Mouse (Mus musculus) CD8-positive naive resting alpha-beta T cell, adult 2 months (primary cell): Measurements from ENCODE around the gene Gbgt1.

Experiments used
- DNase-seq, 2 experiments: peaks; one replicate each; pipeline ENCODE4 v3.0.0; 2022; ENCODE audit warnings: low read depth in 2 of 2, low spot score in 2 of 2

The Gbgt1 gene

GRCm38 (mm10) chr2:28527436-28528353, 31.0 kb downstream of the Gbgt1 start:
- DNase-seq = no peak

DNA sequence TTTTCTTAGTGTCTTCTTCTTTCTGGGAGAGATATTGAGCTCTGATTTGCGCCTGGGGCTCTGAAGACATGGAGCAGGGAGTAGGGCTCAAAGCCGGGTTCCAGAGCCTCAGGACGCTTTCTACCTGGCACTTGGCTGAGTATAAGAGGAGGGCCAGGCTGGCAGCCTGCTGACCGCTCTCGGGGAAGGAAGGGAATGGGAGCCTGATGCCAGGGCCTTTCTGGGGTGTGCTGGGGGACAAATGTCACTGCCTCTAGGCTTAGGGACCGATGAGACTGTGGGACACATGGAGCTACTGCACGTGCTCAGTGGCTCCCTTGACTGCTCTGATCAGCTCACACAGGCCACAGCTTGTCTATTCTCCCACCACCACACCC, 31.7 kb downstream of the Gbgt1 start:
- no peak for DNase-seq

DNA sequence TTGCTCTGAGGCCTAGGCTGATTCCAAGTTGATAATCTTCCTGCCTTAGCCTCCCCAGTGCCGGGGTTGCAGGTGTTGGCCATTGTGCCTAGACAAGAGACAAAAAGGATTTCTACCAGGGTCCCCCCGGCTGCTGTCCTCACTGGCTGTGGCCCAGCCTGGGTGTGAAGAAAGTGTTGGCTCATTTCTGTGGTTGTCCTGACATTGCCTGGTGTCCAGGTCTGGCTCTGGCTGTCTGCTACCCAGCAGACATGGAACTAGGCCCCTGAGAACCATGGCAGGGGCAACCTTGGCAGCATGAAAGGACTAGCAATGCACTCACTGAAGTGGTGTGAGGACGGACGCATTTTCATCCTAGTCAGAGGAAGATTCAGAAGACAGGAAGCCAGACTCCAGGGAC, 33.2 kb downstream of the Gbgt1 start:
- no peak for DNase-seq

GRCm38 (mm10) chr2:28530311-28530710, 33.6 kb downstream of the Gbgt1 start:
- no peak for DNase-seq

DNA sequence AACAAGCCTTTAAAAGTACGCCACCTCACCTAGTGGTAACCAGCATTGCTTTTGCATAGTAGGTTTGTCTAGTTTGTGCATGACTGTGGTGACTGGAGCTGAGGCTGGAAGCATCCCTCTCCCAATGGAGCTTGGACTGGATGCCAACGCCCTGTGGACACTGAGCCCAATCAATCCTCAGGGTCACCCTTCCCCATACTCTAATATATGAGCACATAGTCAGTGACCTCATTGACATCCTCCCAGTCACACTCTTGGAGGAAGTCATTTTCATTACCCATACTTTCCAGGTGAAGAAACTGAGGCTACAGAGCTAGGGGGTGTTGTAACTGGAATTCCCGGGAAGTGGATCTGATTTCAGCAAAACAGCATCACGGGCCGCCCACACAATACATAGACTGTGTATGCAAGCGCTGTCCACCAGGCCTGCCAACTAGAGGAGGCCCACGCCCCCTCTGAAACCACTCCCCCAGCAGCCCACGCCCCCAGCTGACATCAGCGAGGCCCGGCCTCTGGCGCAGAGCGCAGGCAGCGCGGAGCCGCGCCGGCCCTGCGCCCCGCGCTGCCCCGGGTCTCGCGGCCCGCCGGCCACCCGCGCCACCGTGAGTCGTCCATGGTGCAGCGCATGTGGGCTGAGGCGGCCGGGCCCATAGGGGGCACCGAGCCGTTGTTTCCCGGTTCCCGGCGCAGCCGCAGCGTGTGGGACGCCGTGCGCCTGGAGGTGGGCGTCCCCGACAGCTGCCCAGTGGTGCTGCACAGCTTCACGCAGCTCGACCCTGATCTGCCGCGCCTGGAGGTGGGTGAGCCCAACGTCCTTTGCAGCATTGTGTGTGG, 36.5 kb downstream of the Gbgt1 start:
- peak; percentile 67 to 76 for DNase-seq

DNA sequence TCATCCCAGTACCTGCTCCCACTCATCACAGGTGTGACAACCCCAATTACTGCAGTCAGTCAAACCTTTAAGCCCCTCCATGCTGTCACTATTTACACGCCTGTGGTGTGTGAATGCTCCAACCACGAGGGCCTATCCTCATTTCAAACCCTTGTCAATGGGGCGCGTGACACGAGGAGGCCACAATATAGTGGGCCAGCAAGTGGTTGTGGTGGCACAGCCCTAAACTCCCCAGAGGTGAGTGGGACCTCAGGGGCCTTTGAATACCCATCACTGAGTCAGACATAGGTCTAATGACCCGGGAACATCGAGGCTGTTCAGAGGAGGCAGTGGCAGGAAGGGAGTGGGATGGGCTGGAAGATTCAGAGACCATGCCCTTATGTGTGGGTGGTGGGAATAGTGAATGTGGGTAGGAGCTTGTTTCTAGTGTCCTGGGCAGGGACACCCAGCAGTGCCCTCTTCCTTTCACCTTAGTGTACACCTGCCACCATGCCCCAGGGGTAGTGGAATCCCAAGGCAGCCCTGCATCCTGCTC, 37.3 kb downstream of the Gbgt1 start:
- DNase-seq = no peak

GRCm38 (mm10) chr2:28534436-28535262, 38.0 kb downstream of the Gbgt1 start:
- no peak for DNase-seq

- no peak for DNase-seq
These were observed 38.5 kb downstream of the Gbgt1 start for GRCm38 (mm10) chr2:28535263-28535540.

GRCm38 (mm10) chr2:28535650-28536049, 39.0 kb downstream of the Gbgt1 start:
- DNase-seq = no peak

DNA sequence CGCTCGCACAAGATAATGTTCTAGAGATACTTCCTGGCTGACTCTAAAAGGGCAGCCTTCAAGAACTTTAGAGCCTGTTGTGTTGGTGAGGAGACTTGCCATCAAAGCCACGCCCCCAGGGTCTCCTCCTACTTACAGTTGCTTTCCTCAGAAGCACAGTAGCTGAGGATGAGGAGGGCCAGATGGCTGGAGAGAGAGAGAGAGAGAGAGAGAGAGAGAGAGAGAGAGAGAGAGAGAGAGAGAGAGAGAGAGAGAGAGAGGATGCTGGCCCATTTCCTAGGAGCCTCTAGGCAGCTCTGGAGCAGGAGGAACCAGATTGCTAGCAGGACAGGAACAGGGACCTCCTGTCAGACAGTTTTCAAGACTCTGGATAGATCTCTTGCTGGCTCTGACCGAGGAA, 39.5 kb downstream of the Gbgt1 start:
- no peak for DNase-seq

GRCm38 (mm10) chr2:28536766-28537633, 40.3 kb downstream of the Gbgt1 start:
- no peak for DNase-seq

- DNase-seq = no peak
These were observed 40.9 kb downstream of the Gbgt1 start for GRCm38 (mm10) chr2:28537634-28537920.

DNA sequence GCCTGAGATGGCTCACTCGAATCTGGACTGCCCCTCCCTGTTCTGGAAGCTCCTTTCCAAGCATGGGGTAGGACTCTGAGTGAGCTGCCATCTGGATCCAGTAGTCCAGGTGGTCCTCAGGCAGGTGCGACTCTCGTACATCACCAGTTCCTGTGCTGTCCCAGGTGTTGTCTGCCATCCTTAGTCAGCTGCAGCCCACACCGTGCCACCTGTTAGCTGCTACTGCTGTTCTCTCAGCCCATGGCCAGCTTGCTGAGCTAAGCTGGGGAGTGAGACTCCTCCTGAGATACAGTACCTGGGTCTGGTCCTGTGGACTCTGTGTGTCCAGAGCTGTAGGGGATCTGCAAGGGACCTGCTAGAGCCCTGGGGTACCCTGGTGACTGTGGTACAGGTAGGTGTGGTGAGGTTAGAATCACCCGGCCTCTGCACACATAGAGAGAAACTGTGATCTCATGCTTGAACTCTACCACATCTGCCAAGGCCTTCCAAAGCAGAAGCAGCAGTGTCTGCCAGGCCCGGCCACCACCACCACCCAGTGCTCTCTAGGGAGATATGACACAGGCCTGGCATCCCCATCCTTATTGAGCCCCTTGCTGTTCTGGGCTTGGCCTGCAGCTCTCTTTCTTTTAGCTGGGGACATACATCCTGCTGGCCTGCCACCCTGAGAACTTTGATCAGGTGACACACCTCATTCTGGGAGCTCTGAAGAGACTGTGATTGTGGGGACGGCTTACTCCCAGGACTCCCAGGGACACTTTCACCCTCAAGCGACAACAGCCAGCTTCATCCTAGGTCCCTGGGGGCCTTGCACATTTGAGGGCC, 41.5 kb downstream of the Gbgt1 start:
- no peak for DNase-seq

DNA sequence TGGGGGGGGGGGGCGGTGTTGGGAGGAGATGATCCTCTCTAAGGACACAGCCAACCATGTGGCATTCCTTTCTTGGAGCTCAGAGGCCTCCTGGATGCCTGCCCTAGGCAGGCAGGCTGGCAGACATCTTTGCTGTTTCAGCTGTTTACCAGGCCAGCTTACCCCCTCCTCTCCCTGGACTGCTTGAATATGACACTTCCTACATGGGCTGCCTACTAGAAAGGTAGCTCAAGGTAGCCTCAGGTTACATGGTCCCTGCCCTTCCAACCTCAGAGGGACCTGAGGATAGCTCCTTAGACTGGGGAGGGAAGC, 42.1 kb downstream of the Gbgt1 start:
- DNase-seq = no peak

DNA sequence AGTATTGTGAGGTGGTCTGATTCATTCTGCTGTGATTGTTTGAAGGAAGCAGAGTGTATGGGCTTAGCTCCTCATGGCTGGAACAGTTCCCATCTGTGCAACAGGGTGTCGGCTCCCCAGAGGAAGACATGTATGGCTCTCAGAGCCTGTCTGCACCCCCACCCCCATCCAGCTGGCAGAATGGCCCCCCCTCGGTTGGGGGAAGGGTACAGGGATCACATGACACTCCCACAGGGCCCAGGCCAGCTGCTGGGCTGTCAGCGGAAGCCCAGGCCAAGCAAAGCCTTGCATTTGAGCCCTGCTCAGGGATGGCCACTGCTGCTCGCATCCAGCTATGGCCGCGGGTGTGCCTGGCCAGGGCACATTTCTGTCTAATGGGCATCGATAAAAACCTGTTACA, 42.5 kb downstream of the Gbgt1 start:
- no peak for DNase-seq

DNA sequence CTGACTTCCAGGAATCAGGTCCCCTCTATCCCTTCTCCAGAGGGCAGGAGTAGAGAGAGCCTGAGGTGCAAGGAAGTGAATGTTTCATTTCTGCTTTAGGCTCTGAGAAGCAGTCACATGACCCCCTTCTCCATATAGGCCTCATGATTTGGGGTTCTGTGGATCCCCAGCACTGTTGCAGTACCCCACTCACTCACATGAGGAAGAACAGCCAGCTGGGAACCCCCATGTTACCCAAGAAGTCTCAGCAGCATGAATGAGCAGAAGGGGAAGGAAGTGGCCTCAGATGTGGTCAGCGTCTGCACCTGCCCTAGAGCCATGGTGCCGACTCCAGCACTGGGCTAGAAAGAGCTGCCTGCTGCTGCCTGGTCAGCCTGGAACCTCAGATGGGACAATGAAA, 43.3 kb downstream of the Gbgt1 start:
- peak; percentile 50 to 58 for DNase-seq

GRCm38 (mm10) chr2:28540587-28541227, 44.0 kb downstream of the Gbgt1 start:
- no peak for DNase-seq

GRCm38 (mm10) chr2:28543894-28544293, 47.2 kb downstream of the Gbgt1 start:
- DNase-seq = no peak

DNA sequence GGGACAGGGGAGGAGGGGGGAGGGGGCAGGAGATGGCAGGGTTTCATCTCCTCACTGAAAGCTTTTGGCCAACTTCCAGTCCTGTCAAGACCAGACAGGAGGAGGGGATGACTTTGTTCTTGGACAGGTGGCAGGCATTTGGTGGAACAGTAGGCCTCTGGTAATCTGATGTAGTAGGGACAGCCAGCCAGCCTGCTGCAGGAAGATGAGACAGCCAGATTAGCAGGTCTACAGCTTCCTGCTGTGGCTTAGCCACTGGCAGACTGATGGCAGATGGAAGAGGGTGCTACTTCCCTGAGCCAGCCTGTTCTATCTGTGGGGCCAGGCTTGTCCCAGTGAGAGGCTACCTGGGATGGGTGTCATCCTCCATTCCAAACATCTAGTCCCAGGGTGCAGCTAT, 49.3 kb downstream of the Gbgt1 start:
- DNase-seq = no peak
